Mouse (Mus musculus): ENCODE data around the gene Grik1.

DNA sequence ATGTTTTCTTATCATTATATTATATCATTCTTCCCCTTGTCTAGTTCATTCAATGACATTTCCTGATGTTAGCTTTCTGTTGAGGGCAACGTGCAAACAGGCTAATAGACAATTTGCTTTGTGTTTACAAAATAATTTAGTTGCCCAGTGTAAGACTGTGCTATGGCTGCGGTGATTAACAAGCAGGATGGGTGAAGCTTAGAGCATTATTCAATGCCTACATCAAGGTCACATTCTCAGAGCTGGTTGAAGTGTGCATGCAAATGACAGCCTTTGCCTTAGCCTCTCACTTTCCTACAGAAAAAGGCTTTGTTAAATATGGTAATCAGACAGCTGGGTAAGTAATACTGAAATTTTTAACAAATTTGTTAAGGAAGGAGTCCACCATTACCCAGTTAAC, 438.5 kb downstream of the Grik1 start:
- no peak for TF ChIP-seq POLR2A (IDR thresholded peaks at IDR 0.05; ENCODE audit: insufficient read depth, low read depth, low read length)
- TF ChIP-seq CTCF (IDR thresholded peaks at IDR 0.05; ENCODE audit: insufficient read depth, low read depth, low read length): no peak
